Mouse (Mus musculus) skeletal muscle tissue, adult 2 months (tissue): ENCODE results near the gene Gm21882.
"Not testable (repeated sequence)": the region's sequence is repeated elsewhere in the genome, so short reads cannot be mapped to it uniquely, and the experiment has no call there.

Experiments used
- DNase-seq: peaks from one replicate; pipeline ENCODE4 v3.0.0-alpha.2; 2012; ENCODE audit warnings: low read depth, low spot score

Gene Gm21882

GRCm38 (mm10) chrY:40381423-40381822 lies at the start of gene Gm21882:
Gene Gm21882 (minus strand): TSS chrY:40381523.
- not testable (repeated sequence) for DNase-seq
